Mouse (Mus musculus): ENCODE measurements around the gene Bcl10. TPM values are rescaled to one million over a fixed set of nuclear protein-coding genes. Genes with fewer than 3 reads are reported as not detected.
"Not testable (repeated sequence)": the region's sequence is repeated elsewhere in the genome, so short reads cannot be mapped to it uniquely, and the experiment has no call there.

Bcl10 gene
- polyA plus RNA-seq, 1 experiment: 45.4 TPM

DNA sequence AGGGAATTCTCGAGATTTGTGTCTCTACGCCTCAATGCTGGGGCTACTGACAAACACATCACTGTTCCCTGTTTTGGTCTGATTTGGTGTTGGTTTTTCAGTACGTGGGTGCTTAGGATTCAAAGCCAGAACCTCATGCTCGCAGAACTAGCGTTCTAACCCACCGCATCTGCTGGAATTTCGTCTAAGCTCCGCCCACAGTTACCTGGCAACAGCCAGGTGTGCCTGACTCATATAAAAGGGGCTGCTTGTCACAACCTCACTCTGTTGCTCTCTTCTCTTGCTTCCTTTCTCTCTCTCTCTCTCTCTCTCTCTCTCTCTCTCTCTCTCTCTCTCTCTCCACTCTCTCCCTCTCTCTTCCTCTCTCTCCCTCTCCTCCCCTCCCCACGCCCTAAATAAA lies 39.8 kb downstream of the Bcl10 start:
- TF ChIP-seq CTCF (IDR thresholded peaks at IDR 0.05; ENCODE audit: borderline replicate concordance, insufficient read depth, low read length) (no peak), POLR2A (IDR thresholded peaks at IDR 0.05; ENCODE audit: low read depth, low read length) (no peak)
- H3K27ac ChIP-seq (ENCODE audit: insufficient read depth, low read length): no peak overlapping the region

GRCm38 (mm10) chr3:145963101-145964017 lies 40.8 kb downstream of the Bcl10 start:
- Histone ChIP-seq H3K4me1 (ENCODE audit: control insufficient read depth, insufficient read depth, low read length) (peaks cover 3% of the 10 kb centered on the region), H3K4me3 (ENCODE audit: insufficient read depth, low read length) (no peak overlapping the region), H3K27ac (ENCODE audit: insufficient read depth, low read length) (peak overlapping the region; percentile 57)
- TF ChIP-seq POLR2A (IDR thresholded peaks at IDR 0.05; ENCODE audit: low read depth, low read length): no peak
- TF ChIP-seq CTCF (IDR thresholded peaks at IDR 0.05; ENCODE audit: borderline replicate concordance, insufficient read depth, low read length): no peak

More for the DNA sequence above, 39.8 kb downstream of the Bcl10 start:
- Histone ChIP-seq H3K4me3 (ENCODE audit: insufficient read depth, low read length) (no peak overlapping the region), H3K4me1 (ENCODE audit: control insufficient read depth, insufficient read depth, low read length) (peaks cover 3% of the 10 kb centered on the region)

DNA sequence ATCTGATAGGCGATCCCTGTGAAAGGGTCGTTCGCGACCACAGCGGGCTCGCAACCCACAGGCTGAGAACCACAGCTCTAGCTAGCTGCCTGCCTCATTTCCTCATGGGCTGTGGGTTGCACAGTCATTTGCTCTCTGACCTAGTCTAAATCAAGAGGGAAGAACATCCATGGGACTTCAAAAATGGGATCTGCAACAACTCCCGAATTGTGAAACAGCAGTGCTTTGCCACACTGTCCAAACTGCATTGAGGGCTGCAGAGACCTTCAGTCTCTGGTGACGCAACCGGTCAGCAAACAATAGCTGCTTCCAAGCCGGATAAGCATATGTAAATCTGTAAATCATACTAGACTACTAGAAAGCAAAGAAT lies 41.4 kb downstream of the Bcl10 start:
- Histone ChIP-seq H3K4me1 (ENCODE audit: control insufficient read depth, insufficient read depth, low read length) (peaks cover 3% of the 10 kb centered on the region), H3K27ac (ENCODE audit: insufficient read depth, low read length) (peak overlapping the region; percentile 57; the same call in 1 of the 2 replicates), H3K4me3 (ENCODE audit: insufficient read depth, low read length) (no peak overlapping the region)
- no peak for TF ChIP-seq POLR2A (IDR thresholded peaks at IDR 0.05; ENCODE audit: low read depth, low read length)
- TF ChIP-seq CTCF (IDR thresholded peaks at IDR 0.05; ENCODE audit: borderline replicate concordance, insufficient read depth, low read length): no peak

DNA sequence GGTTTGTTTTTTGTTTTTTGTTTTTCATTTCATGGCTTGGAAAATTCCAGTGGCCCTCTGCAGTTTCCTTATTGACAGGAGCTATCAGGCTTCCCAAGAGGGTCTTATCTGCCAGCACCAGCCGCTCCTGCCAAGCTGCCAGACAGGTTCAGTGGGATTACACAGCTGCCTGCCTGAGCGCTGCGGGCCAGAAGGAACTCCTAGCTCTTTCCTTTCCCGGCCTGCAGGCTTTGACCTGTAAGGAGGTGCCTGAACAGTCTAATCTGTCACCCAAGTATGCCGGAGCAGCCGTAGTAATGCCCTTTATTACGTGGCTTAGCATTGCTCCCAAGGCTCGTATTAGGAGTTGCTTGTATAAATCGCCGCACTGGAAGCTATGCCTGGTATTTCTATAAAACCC lies 41.9 kb downstream of the Bcl10 start:
- Histone ChIP-seq H3K4me3 (ENCODE audit: insufficient read depth, low read length) (no peak overlapping the region), H3K4me1 (ENCODE audit: control insufficient read depth, insufficient read depth, low read length) (peaks cover 3% of the 10 kb centered on the region), H3K27ac (ENCODE audit: insufficient read depth, low read length) (peak overlapping the region; percentile 57)
- no peak for TF ChIP-seq POLR2A (IDR thresholded peaks at IDR 0.05; ENCODE audit: low read depth, low read length)
- no peak for TF ChIP-seq CTCF (IDR thresholded peaks at IDR 0.05; ENCODE audit: borderline replicate concordance, insufficient read depth, low read length)

DNA sequence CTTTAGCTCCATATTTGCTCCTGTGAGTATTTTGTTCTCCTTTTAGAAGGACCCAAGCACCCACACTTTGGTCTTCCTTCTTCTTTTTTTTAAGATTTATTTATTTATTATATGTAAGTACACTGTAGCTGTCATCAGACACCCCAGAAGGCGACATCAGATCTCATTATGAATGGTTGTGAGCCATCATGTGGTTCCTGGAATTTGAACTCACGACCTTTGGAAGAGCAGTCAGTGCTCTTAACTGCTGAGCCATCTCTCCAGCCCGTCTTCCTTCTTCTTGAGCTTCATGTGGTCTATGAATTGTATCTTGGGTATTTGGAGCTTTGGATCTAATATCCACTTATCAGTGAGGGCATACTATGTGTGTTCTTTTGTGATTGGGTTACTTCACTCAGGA lies 43.0 kb downstream of the Bcl10 start:
- not testable (repeated sequence) for H3K4me3 ChIP-seq (ENCODE audit: insufficient read depth, low read length); H3K27ac ChIP-seq (ENCODE audit: insufficient read depth, low read length); H3K4me1 ChIP-seq (ENCODE audit: control insufficient read depth, insufficient read depth, low read length)

DNA sequence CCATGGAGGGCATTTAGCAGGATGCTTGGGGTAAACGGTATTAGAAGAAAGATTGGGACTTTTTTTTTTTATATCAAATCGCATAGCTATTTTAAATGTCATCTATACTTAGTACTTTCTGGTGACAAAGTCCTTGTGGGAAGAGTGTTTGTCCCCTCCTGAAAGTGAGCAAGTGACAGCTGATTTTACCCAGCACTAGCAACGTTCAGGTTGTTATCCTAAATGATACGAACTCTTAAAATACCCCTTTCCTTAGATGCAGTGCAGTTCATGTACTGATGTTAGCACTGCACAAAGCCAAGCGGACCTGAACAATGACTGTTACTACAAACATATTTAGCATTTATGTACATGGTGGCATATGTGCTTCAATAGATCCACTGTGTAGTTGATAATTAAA lies 44.2 kb downstream of the Bcl10 start:
- Histone ChIP-seq H3K27ac (ENCODE audit: insufficient read depth, low read length) (no peak overlapping the region), H3K4me3 (ENCODE audit: insufficient read depth, low read length) (no peak overlapping the region), H3K4me1 (ENCODE audit: control insufficient read depth, insufficient read depth, low read length) (peaks cover 3% of the 10 kb centered on the region)
- TF ChIP-seq CTCF (IDR thresholded peaks at IDR 0.05; ENCODE audit: borderline replicate concordance, insufficient read depth, low read length) (no peak), POLR2A (IDR thresholded peaks at IDR 0.05; ENCODE audit: low read depth, low read length) (no peak)

DNA sequence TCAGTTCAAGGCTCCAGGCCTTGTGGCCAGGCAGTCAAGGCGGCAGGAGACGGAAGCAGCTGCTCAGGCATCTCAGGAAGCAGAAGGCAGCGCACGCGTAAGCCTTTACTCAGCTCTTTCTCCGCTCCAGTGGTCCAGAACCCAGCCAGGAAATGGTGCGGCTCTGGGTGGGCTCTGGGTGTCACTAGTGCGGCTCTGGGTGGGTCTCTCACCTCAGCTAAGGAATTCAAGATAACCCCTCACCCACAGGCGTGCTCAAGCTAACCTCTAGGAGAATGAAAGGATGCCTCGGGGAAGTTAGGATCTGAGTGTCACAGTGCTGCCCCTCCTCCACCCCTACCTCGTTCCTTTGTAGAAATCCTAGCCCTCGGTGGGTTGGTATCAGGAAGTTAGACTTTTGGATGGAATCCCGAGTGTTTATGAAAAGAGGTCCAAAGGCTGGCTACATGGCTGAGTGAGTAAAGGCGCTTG lies 46.5 kb downstream of the Bcl10 start:
- H3K27ac ChIP-seq (ENCODE audit: insufficient read depth, low read length): no peak overlapping the region
- TF ChIP-seq CTCF (IDR thresholded peaks at IDR 0.05; ENCODE audit: borderline replicate concordance, insufficient read depth, low read length): no peak
- no peak for TF ChIP-seq POLR2A (IDR thresholded peaks at IDR 0.05; ENCODE audit: low read depth, low read length)
- H3K4me3 ChIP-seq (ENCODE audit: insufficient read depth, low read length): no peak overlapping the region
- H3K4me1 ChIP-seq (ENCODE audit: control insufficient read depth, insufficient read depth, low read length): peaks cover under 1% of the 10 kb centered on the region; the same call in 1 of the 2 replicates

DNA sequence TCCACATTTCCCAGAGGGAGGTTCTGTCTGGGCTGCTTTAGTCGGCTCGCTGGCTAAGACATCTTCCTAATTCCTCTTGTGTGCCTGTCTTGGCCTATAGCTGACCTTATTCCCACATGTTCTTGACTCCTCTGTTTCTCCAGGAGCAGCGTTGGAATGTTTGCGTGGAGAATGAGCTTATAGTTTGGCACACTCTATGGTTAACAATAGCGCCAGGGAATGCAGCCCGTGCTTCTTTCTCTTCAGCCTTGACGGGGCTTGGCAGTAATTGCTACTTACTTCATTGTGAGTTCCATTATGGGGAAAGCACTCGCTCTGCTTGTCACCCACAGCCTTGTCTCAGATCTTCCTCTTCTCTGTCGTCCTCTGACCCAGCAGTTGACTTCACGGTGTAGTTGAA lies 48.9 kb downstream of the Bcl10 start:
- TF ChIP-seq CTCF (IDR thresholded peaks at IDR 0.05; ENCODE audit: borderline replicate concordance, insufficient read depth, low read length) (no peak), POLR2A (IDR thresholded peaks at IDR 0.05; ENCODE audit: low read depth, low read length) (no peak)

DNA sequence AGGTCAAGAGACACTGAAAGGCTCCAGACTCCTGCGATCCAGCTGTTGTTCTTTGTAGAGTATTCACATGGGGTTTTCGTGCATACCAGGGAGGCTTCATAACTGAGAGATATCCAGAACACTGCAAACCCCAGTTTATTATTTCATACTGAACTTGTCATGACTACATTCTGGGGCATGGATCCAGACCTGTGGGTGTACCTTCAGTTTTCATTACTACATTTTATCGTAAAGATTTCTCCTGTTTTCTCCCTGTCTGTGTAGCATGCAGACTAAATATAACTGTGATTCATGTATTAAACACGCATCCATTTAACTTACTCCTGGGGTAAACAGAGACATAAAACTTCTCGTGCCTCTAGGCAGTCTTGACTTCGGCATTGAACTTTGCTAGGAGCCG lies 52.4 kb downstream of the Bcl10 start:
- Histone ChIP-seq H3K4me1 (ENCODE audit: control insufficient read depth, insufficient read depth, low read length) (no peaks in the 10 kb centered on the region), H3K4me3 (ENCODE audit: insufficient read depth, low read length) (no peak overlapping the region), H3K27ac (ENCODE audit: insufficient read depth, low read length) (peak overlapping the region; percentile 54)
- TF ChIP-seq CTCF (IDR thresholded peaks at IDR 0.05; ENCODE audit: borderline replicate concordance, insufficient read depth, low read length): no peak
- no peak for TF ChIP-seq POLR2A (IDR thresholded peaks at IDR 0.05; ENCODE audit: low read depth, low read length)

More for the DNA sequence above, 48.9 kb downstream of the Bcl10 start:
- Histone ChIP-seq H3K27ac (ENCODE audit: insufficient read depth, low read length) (no peak overlapping the region), H3K4me3 (ENCODE audit: insufficient read depth, low read length) (no peak overlapping the region), H3K4me1 (ENCODE audit: control insufficient read depth, insufficient read depth, low read length) (no peaks in the 10 kb centered on the region)

Other genes starting within 250 kb of the Bcl10 start
- 145 and 197 TPM in 2 replicates for gene Ddah1, start 164.1 kb upstream of the Bcl10 start, polyA plus RNA-seq (2011; ENCODE audit: insufficient read length, low read depth, missing spikeins)
- gene 2410004B18Rik, start 15.2 kb downstream of the Bcl10 start, polyA plus RNA-seq (2011; ENCODE audit: insufficient read length, low read depth, missing spikeins): 20.8 and 24.9 TPM in 2 replicates
- gene Syde2, start 65.1 kb downstream of the Bcl10 start, polyA plus RNA-seq (2011; ENCODE audit: insufficient read length, low read depth, missing spikeins): 8.9 and 12.3 TPM in 2 replicates
- 1.1 and 1.4 TPM in 2 replicates for gene Wdr63, start 185.3 kb downstream of the Bcl10 start, polyA plus RNA-seq (2011; ENCODE audit: insufficient read length, low read depth, missing spikeins)
- not detected in 2 replicates for gene Mcoln3, start 194.6 kb downstream of the Bcl10 start, polyA plus RNA-seq (2011; ENCODE audit: insufficient read length, low read depth, missing spikeins)
- 0.70 TPM in 1 of 2 replicates, not detected in the other for gene Mcoln2, start 227.0 kb downstream of the Bcl10 start, polyA plus RNA-seq (2011; ENCODE audit: insufficient read length, low read depth, missing spikeins)